Mouse (Mus musculus): ENCODE results near the gene Zfp758. TPM values are rescaled to one million over a fixed set of nuclear protein-coding genes. Genes with fewer than 3 reads are reported as not detected.
A peak's percentile ranks its signal among the peaks of the same experiment; 100 is the strongest.

The Zfp758 gene
- polyA plus RNA-seq, 1 experiment from 2014 or later, result 3.5 TPM

DNA sequence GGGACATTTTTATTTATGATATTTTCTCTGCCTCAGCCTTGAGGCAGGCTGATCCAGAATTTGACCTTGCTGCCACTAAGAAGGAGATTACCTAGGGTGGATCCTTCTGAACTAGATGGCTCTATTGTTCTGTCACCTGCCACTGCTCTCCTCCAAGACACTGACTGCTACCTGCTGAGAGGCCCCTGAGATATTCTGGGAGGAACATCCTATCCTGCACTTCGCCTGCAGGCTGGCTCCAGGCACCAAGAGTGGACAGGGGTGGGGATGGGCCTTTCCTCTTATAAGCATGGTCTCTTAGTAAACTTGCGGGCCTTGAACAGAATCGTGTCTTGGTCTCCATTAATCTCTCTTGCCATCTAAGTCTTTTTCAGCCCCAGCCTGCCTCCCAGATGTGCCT is 2.6 kb downstream of the Zfp758 start:
- DNase-seq (no peak), ATAC-seq (no peak)
- no peak overlapping the region for H3K9ac ChIP-seq (replicated peaks)
- peaks cover 6% of the 10 kb centered on the region; the same call in 1 of the 2 replicates for H3K36me3 ChIP-seq (replicated peaks; ENCODE audit: insufficient read depth, low read length)
- H3K4me1 ChIP-seq (ENCODE audit: insufficient read depth), result peaks cover 11% of the 10 kb centered on the region
- H3K27me3 ChIP-seq (ENCODE audit: insufficient read depth, low read length), result no peaks in the 10 kb centered on the region
- TF ChIP-seq EP300 (IDR thresholded peaks at IDR 0.05; ENCODE audit: low read depth), result no peak
- TF ChIP-seq CTCF (IDR thresholded peaks at IDR 0.05; ENCODE audit: low read depth), result no peak
- 93% methylated on average over 3 of the region's 3 CpGs for WGBS (ENCODE audit: insufficient replicate concordance)
- no peak overlapping the region for H3K27ac ChIP-seq (ENCODE audit: low read depth)
- peaks cover 11% of the 10 kb centered on the region for H3K9me3 ChIP-seq (ENCODE audit: low read length)
- no peak overlapping the region for H3K4me3 ChIP-seq (ENCODE audit: low read depth, low read length)
- H3K4me2 ChIP-seq (ENCODE audit: low read depth, low read length), result no peak overlapping the region

GRCm38 (mm10) chr17:22410756-22411155 is 49.5 kb downstream of the Zfp758 start:
- ATAC-seq (peak; percentile 47; the same call in 1 of the 2 replicates), DNase-seq (peak; percentile 28)
- H3K4me1 ChIP-seq (ENCODE audit: insufficient read depth), result no peaks in the 10 kb centered on the region
- TF ChIP-seq EP300 (IDR thresholded peaks at IDR 0.05; ENCODE audit: low read depth) (no peak), CTCF (IDR thresholded peaks at IDR 0.05; ENCODE audit: low read depth) (peak; percentile 71)
- H3K36me3 ChIP-seq (replicated peaks; ENCODE audit: insufficient read depth, low read length), result no peaks in the 10 kb centered on the region
- H3K9ac ChIP-seq (replicated peaks), result no peak overlapping the region
- 50% methylated on average over 2 of the region's 2 CpGs for WGBS (ENCODE audit: insufficient replicate concordance)
- no peak overlapping the region for H3K4me3 ChIP-seq (ENCODE audit: low read depth, low read length)
- H3K9me3 ChIP-seq (ENCODE audit: low read length), result no peaks in the 10 kb centered on the region
- no peak overlapping the region for H3K4me2 ChIP-seq (ENCODE audit: low read depth, low read length)
- no peak overlapping the region for H3K27ac ChIP-seq (ENCODE audit: low read depth)
- H3K27me3 ChIP-seq (ENCODE audit: insufficient read depth, low read length), result no peaks in the 10 kb centered on the region

DNA sequence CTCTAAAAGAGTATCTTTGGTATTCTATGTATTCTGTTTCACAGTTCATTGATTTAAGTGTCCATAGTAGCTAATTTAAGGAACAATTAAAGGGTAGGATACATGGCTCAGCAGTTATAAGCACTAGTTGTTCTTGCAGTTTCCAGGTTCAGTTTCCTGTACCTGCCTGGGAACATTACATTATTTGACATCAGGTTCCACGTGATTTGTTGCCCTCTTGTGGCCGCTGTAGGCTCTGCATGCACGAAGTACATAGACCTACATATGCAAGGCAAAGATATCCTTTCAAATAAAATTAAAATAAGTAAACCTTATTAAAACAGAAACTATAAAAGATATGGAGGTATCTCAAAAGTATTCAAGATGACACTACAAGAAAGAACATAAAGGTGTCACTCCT is 56.3 kb downstream of the Zfp758 start:
- ATAC-seq (no peak; the same call in 1 of the 2 replicates), DNase-seq (peak; percentile 73)
- Histone ChIP-seq H3K9me3 (ENCODE audit: low read length) (no peaks in the 10 kb centered on the region), H3K27me3 (ENCODE audit: insufficient read depth, low read length) (no peaks in the 10 kb centered on the region), H3K9ac (replicated peaks) (no peak overlapping the region), H3K4me2 (ENCODE audit: low read depth, low read length) (no peak overlapping the region), H3K27ac (ENCODE audit: low read depth) (no peak overlapping the region), H3K4me1 (ENCODE audit: insufficient read depth) (no peaks in the 10 kb centered on the region), H3K4me3 (ENCODE audit: low read depth, low read length) (no peak overlapping the region), H3K36me3 (replicated peaks; ENCODE audit: insufficient read depth, low read length) (no peaks in the 10 kb centered on the region)
- no peak for TF ChIP-seq EP300 (IDR thresholded peaks at IDR 0.05; ENCODE audit: low read depth)
- TF ChIP-seq CTCF (IDR thresholded peaks at IDR 0.05; ENCODE audit: low read depth), result peak; percentile 87
- WGBS (ENCODE audit: insufficient replicate concordance), result under 1% methylated on average over 3 of the region's 3 CpGs

DNA sequence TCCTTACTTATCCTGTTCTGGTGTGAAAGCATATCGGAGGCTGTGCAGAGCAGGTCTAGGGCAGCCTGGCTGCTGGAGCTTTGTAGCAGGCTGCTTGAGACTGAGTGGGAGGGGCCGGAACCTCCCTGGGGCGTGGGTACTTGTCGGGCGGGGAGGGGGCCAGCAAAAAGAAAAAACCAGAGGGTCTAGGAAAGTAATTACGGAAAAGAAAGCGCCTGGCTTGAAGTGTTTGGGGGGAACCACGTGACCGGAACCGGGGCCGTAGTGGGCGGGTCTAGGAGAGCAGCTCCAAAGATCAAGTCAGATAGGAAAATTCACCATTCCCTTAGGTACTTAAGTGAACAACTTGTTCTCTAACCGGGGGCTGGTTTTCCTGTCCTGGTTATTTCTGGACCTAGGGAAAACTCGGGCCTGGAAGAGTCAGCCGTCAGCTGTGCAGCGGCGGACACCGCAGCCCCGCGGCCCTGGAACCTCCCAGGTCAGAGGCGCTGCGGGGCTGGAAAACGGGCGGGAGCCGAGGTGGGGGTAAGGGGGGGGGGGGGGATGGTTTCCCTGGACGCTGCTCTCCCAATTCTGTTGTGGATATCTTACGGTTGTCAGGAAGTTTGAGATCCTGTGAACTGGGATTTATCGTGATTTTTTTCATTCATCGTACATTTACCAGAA is 62.8 kb downstream of the Zfp758 start, which contains the start of gene Zfp946:
Gene Zfp946, plus strand, starts transcription at position 271 of the 666 bp plus-strand sequence.
- DNase-seq (peak; percentile 81), ATAC-seq (peak; percentile 92)
- no peak for TF ChIP-seq EP300 (IDR thresholded peaks at IDR 0.05; ENCODE audit: low read depth)
- TF ChIP-seq CTCF (IDR thresholded peaks at IDR 0.05; ENCODE audit: low read depth), result no peak
- Histone ChIP-seq H3K36me3 (replicated peaks; ENCODE audit: insufficient read depth, low read length) (no peaks in the 10 kb centered on the region), H3K27me3 (ENCODE audit: insufficient read depth, low read length) (no peaks in the 10 kb centered on the region), H3K9ac (replicated peaks) (peak within 1 kb of the TSS; percentile 73), H3K4me2 (ENCODE audit: low read depth, low read length) (peak within 1 kb of the TSS; percentile 81), H3K4me1 (ENCODE audit: insufficient read depth) (peaks cover 2% of the 10 kb centered on the region; the same call in 1 of the 2 replicates), H3K27ac (ENCODE audit: low read depth) (peak within 1 kb of the TSS; percentile 74), H3K4me3 (ENCODE audit: low read depth, low read length) (peak within 1 kb of the TSS; percentile 71), H3K9me3 (ENCODE audit: low read length) (no peaks in the 10 kb centered on the region)
- WGBS (ENCODE audit: insufficient replicate concordance), result 1% methylated on average over 28 of the region's 29 CpGs

GRCm38 (mm10) chr17:22424636-22425354 is 63.5 kb downstream of the Zfp758 start:
- DNase-seq, result no peak
- H3K27me3 ChIP-seq (ENCODE audit: insufficient read depth, low read length), result no peaks in the 10 kb centered on the region
- H3K4me3 ChIP-seq (ENCODE audit: low read depth, low read length), result peak overlapping the region; percentile 71
- H3K9me3 ChIP-seq (ENCODE audit: low read length), result no peaks in the 10 kb centered on the region
- TF ChIP-seq EP300 (IDR thresholded peaks at IDR 0.05; ENCODE audit: low read depth), result no peak
- TF ChIP-seq CTCF (IDR thresholded peaks at IDR 0.05; ENCODE audit: low read depth), result no peak
- peak overlapping the region; percentile 73; the same call in 1 of the 2 replicates for H3K9ac ChIP-seq (replicated peaks)
- peak overlapping the region; percentile 81 for H3K4me2 ChIP-seq (ENCODE audit: low read depth, low read length)
- no peaks in the 10 kb centered on the region for H3K36me3 ChIP-seq (replicated peaks; ENCODE audit: insufficient read depth, low read length)
- H3K4me1 ChIP-seq (ENCODE audit: insufficient read depth), result peaks cover 2% of the 10 kb centered on the region; the same call in 1 of the 2 replicates
- WGBS (ENCODE audit: insufficient replicate concordance), result 8% methylated on average over 12 of the region's 12 CpGs
- peak overlapping the region; percentile 74 for H3K27ac ChIP-seq (ENCODE audit: low read depth)
- ATAC-seq, result no peak

Other genes starting within 250 kb of the Zfp758 start
- 0.36 and 0.48 TPM in 2 replicates for gene Zfp947, start 195.3 kb upstream of the Zfp758 start, polyA plus RNA-seq (2015; fragmentation: Nextera tagmentation; extraction: Ambion mirVana)
- gene Zfp994, start 135.8 kb upstream of the Zfp758 start, polyA plus RNA-seq (2015; fragmentation: Nextera tagmentation; extraction: Ambion mirVana), result 0.77 and 0.87 TPM in 2 replicates
- gene CT030661.1, start 46.6 kb upstream of the Zfp758 start, polyA plus RNA-seq (2015; fragmentation: Nextera tagmentation; extraction: Ambion mirVana), result 3.0 and 3.2 TPM in 2 replicates
- gene Zfp944, start 53 bp upstream of the Zfp758 start, polyA plus RNA-seq (2015; fragmentation: Nextera tagmentation; extraction: Ambion mirVana), result 4.2 and 4.7 TPM in 2 replicates
- 2.9 and 3.2 TPM in 2 replicates for gene Zfp946, start 62.8 kb downstream of the Zfp758 start, polyA plus RNA-seq (2015; fragmentation: Nextera tagmentation; extraction: Ambion mirVana)
- not detected in 2 replicates for gene Vmn2r111, start 212.0 kb downstream of the Zfp758 start, polyA plus RNA-seq (2015; fragmentation: Nextera tagmentation; extraction: Ambion mirVana)
- gene Vmn2r112, start 239.5 kb downstream of the Zfp758 start, polyA plus RNA-seq (2015; fragmentation: Nextera tagmentation; extraction: Ambion mirVana), result not detected in 2 replicates